ENCODE assay signal across 8 mouse cellular contexts in genomic region chr16:90726600-90727227, GRCm38 (mm10). TPM values are rescaled to one million over a fixed set of nuclear protein-coding genes. Genes with fewer than 3 reads are reported as not detected.
DNase-seq lines count a peak whose midpoint lies in the region; ATAC-seq and TF ChIP-seq lines count a peak whose summit lies in the region.

No protein-coding gene starts in this region.

- H3K36me3 ChIP-seq in testis, adult 2 months (ENCODE audit: control insufficient read depth, insufficient read depth, low read length): no peaks in the 10 kb centered on the region
- H3K36me3 ChIP-seq in forebrain, embryonic 11.5 days (ENCODE audit: control insufficient read depth, insufficient read depth, low read length): no peaks in the 10 kb centered on the region; the same call in 1 of the 2 replicates
- peaks cover 4% of the 10 kb centered on the region; the same call in 1 of the 2 replicates for H3K36me3 ChIP-seq in liver, embryonic 11.5 days (ENCODE audit: control insufficient read depth, insufficient read depth, low read length)
- 0 out of 2 replicates have a peak, but pooled peaks cover 2% of the 10 kb centered on the region for H3K36me3 ChIP-seq in stomach, embryonic 16.5 days (ENCODE audit: control insufficient read depth, insufficient read depth, low read length)

- no peak for TF ChIP-seq POLR2A in testis, adult 2 months (IDR thresholded peaks at IDR 0.05; ENCODE audit: control insufficient read depth, low read depth, low read length)

- H3K27ac ChIP-seq in testis, adult 2 months (ENCODE audit: control insufficient read depth, insufficient read depth, low read depth, low read length): peak overlapping the region; percentile 41
- no peak overlapping the region for H3K27ac ChIP-seq in forebrain, embryonic 11.5 days (ENCODE audit: low read depth, low read length)
- H3K27ac ChIP-seq in liver, embryonic 11.5 days (ENCODE audit: low read depth, low read length): peak overlapping the region; percentile 54; the same call in 1 of the 2 replicates
- no peak overlapping the region for H3K27ac ChIP-seq in stomach, embryonic 16.5 days (ENCODE audit: low read length)

- H3K9ac ChIP-seq in forebrain, embryonic 11.5 days (ENCODE audit: low read length): peak overlapping the region; percentile 83
- H3K9ac ChIP-seq in liver, embryonic 11.5 days (ENCODE audit: low read depth, low read length): peak overlapping the region; percentile 91
- H3K9ac ChIP-seq in stomach, embryonic 16.5 days (ENCODE audit: low read length): peak overlapping the region; percentile 87

- peak overlapping the region; percentile 91 for H3K4me2 ChIP-seq in forebrain, embryonic 11.5 days (ENCODE audit: low read depth, low read length, severe bottlenecking)
- H3K4me2 ChIP-seq in liver, embryonic 11.5 days: peak overlapping the region; percentile 93
- peak overlapping the region; percentile 92 for H3K4me2 ChIP-seq in stomach, embryonic 16.5 days (ENCODE audit: low read depth, low read length)

- peak overlapping the region; percentile 92 for H3K4me3 ChIP-seq in testis, adult 2 months (ENCODE audit: control insufficient read depth, low read depth, low read length)
- H3K4me3 ChIP-seq in forebrain, embryonic 11.5 days (ENCODE audit: low read depth, low read length): peak overlapping the region; percentile 91
- peak overlapping the region; percentile 98 for H3K4me3 ChIP-seq in liver, embryonic 11.5 days (ENCODE audit: low read depth, low read length)
- peak overlapping the region; percentile 79 for H3K4me3 ChIP-seq in stomach, embryonic 16.5 days (replicated peaks; ENCODE audit: low read length)

- H3K27me3 ChIP-seq in testis, adult 2 months (ENCODE audit: control insufficient read depth, insufficient read depth, low read length): no peaks in the 10 kb centered on the region
- H3K27me3 ChIP-seq in forebrain, embryonic 11.5 days (ENCODE audit: control insufficient read depth, insufficient read depth, low read length): no peaks in the 10 kb centered on the region
- H3K27me3 ChIP-seq in liver, embryonic 11.5 days (replicated peaks; ENCODE audit: control insufficient read depth, insufficient read depth, low read length): no peaks in the 10 kb centered on the region
- H3K27me3 ChIP-seq in stomach, embryonic 16.5 days (ENCODE audit: control insufficient read depth, insufficient read depth, low read length): no peaks in the 10 kb centered on the region

- peaks cover 6% of the 10 kb centered on the region for H3K4me1 ChIP-seq in testis, adult 2 months (ENCODE audit: control insufficient read depth, insufficient read depth, low read length)
- peaks cover 6% of the 10 kb centered on the region; the same call in 1 of the 2 replicates for H3K4me1 ChIP-seq in forebrain, embryonic 11.5 days (replicated peaks; ENCODE audit: control insufficient read depth, insufficient read depth, low read length)
- H3K4me1 ChIP-seq in liver, embryonic 11.5 days (replicated peaks; ENCODE audit: control insufficient read depth, insufficient read depth, low read length): peaks cover 9% of the 10 kb centered on the region
- H3K4me1 ChIP-seq in stomach, embryonic 16.5 days (ENCODE audit: control insufficient read depth, insufficient read depth, low read length): peaks cover 6% of the 10 kb centered on the region

- no peak for TF ChIP-seq CTCF in testis, adult 2 months (IDR thresholded peaks at IDR 0.05; ENCODE audit: control insufficient read depth, insufficient read depth, insufficient replicate concordance, low read depth, low read length)

- WGBS in forebrain, embryonic 11.5 days: 6% methylated on average over 38 of the region's 38 CpGs
- 5% methylated on average over 38 of the region's 38 CpGs for WGBS in liver, embryonic 11.5 days
- 5% methylated on average over 38 of the region's 38 CpGs for WGBS in stomach, embryonic 16.5 days

- DNase-seq in testis, postnatal 14 days (ENCODE audit: low spot score): no peak
- no peak for DNase-seq in forebrain, embryonic 11.5 days (ENCODE audit: low spot score)
- no peak for DNase-seq in liver, embryonic 11.5 days (ENCODE audit: low spot score)
- DNase-seq in spleen, postnatal 36 days (ENCODE audit: low spot score in 2 of 2): no peak
- no peak for DNase-seq in kidney, postnatal 14 days
- DNase-seq in frontal cortex, adult 2 months (ENCODE audit: extremely low spot score in 1 of 2, low spot score in 1 of 2): no peak

- H3K9me3 ChIP-seq in forebrain, embryonic 11.5 days (ENCODE audit: control insufficient read depth, low read length): no peaks in the 10 kb centered on the region; the same call in 1 of the 2 replicates
- peaks cover 2% of the 10 kb centered on the region; the same call in 1 of the 2 replicates for H3K9me3 ChIP-seq in liver, embryonic 11.5 days (ENCODE audit: control insufficient read depth, low read length)
- H3K9me3 ChIP-seq in stomach, embryonic 16.5 days (replicated peaks; ENCODE audit: control insufficient read depth, low read length): peaks cover 4% of the 10 kb centered on the region; the same call in 1 of the 2 replicates

- ATAC-seq in forebrain, embryonic 11.5 days (replicated peaks; ENCODE audit: low FRiP score): no peak; the same call in 1 of the 2 replicates
- peak; percentile 54 for ATAC-seq in liver, embryonic 11.5 days (replicated peaks; ENCODE audit: low FRiP score)
- peak; percentile 35; the same call in 1 of the 2 replicates for ATAC-seq in stomach, embryonic 16.5 days (ENCODE audit: insufficient read depth, low FRiP score)

RNA-seq across cellular contexts. Expression of gene Mis18a, which starts 0.5 kb away (rescaled TPM):
- 16.8 and 18.6 TPM in 2 replicates for polyA plus RNA-seq in testis, adult 2 months (2012; rRNA removed)
- 92.9 and 102 TPM in 2 replicates for polyA plus RNA-seq in forebrain, embryonic 11.5 days (2014; fragmentation: Nextera tagmentation; extraction: Ambion mirVana)
- polyA plus RNA-seq in liver, embryonic 11.5 days (2014; fragmentation: Nextera tagmentation; extraction: Ambion mirVana): 78.1 and 81.0 TPM in 2 replicates
- polyA plus RNA-seq in stomach, embryonic 16.5 days (2015; fragmentation: Nextera tagmentation; extraction: Ambion mirVana): 50.4 and 52.1 TPM in 2 replicates
- polyA plus RNA-seq in frontal cortex, adult 2 months (2012; rRNA removed): 11.5 and 12.8 TPM in 2 replicates

RNA-seq across cellular contexts. Expression of gene Mrap, which starts 11.3 kb away (rescaled TPM):
- 9.9 and 12.6 TPM in 2 replicates for polyA plus RNA-seq in testis, adult 2 months (2012; rRNA removed)
- polyA plus RNA-seq in forebrain, embryonic 11.5 days (2014; fragmentation: Nextera tagmentation; extraction: Ambion mirVana): 0.25 and 0.43 TPM in 2 replicates
- polyA plus RNA-seq in liver, embryonic 11.5 days (2014; fragmentation: Nextera tagmentation; extraction: Ambion mirVana): 77.5 and 79.0 TPM in 2 replicates
- 0.85 and 2.5 TPM in 2 replicates for polyA plus RNA-seq in stomach, embryonic 16.5 days (2015; fragmentation: Nextera tagmentation; extraction: Ambion mirVana)
- 0.90 and 1.3 TPM in 2 replicates for polyA plus RNA-seq in frontal cortex, adult 2 months (2012; rRNA removed)

Comparison
In these comparisons a context has a peak if more than half of its experiments do, and no peak if none do; other contexts are left out.
1. H3K27ac ChIP-seq: peak in testis, adult 2 months (single experiment) and liver, embryonic 11.5 days (single experiment); none in forebrain, embryonic 11.5 days (single experiment) and stomach, embryonic 16.5 days (single experiment).
2. Peak in every context shown above with its lines, with median percentiles within 50 percentile points of each other: H3K4me3 ChIP-seq, H3K4me2 ChIP-seq and H3K9ac ChIP-seq.